Mouse (Mus musculus): ENCODE data around the gene 5730596B20Rik. TPM values are rescaled to one million over a fixed set of nuclear protein-coding genes. Genes with fewer than 3 reads are reported as not detected.

Gene 5730596B20Rik
- polyA plus RNA-seq, 1 experiment from 2014 or later = 0.12 TPM

- WGBS = 2% methylated on average over 4 of the region's 4 CpGs
- H3K4me3 ChIP-seq = no peak overlapping the region
- peaks cover 21% of the 10 kb centered on the region for H3K4me1 ChIP-seq
- peak; percentile 34 for DNase-seq (ENCODE audit: low spot score)
- H3K27ac ChIP-seq (replicated peaks) = no peak overlapping the region
- H3K27me3 ChIP-seq (replicated peaks; ENCODE audit: low read depth, poor library complexity, severe bottlenecking) = peaks cover 100% of the 10 kb centered on the region
- no peaks in the 10 kb centered on the region for H3K36me3 ChIP-seq (replicated peaks)
- H3K9me3 ChIP-seq = no peaks in the 10 kb centered on the region
These were observed 29.8 kb downstream of the 5730596B20Rik start for GRCm38 (mm10) chr6:52206882-52207683.

DNA sequence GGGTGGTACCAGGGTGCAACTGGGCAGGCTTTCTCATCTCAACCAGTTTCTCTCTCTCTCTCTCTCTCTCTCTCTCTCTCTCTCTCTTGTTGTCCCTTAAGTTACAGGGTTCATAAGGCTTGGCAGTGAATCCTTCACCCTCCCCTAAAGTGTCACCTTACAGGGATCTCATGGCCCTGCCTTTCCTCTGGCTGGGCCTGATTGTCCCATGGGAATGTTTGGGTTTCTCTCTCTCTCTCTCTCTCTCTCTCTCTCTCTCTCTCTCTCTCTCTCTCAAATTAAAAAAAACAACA, 30.3 kb downstream of the 5730596B20Rik start:
- Histone ChIP-seq H3K27me3 (replicated peaks; ENCODE audit: low read depth, poor library complexity, severe bottlenecking) (peaks cover 100% of the 10 kb centered on the region), H3K27ac (replicated peaks) (no peak overlapping the region), H3K4me3 (no peak overlapping the region), H3K4me1 (peaks cover 21% of the 10 kb centered on the region), H3K9me3 (no peaks in the 10 kb centered on the region), H3K36me3 (replicated peaks) (no peaks in the 10 kb centered on the region)
- no peak for DNase-seq (ENCODE audit: low spot score)

DNA sequence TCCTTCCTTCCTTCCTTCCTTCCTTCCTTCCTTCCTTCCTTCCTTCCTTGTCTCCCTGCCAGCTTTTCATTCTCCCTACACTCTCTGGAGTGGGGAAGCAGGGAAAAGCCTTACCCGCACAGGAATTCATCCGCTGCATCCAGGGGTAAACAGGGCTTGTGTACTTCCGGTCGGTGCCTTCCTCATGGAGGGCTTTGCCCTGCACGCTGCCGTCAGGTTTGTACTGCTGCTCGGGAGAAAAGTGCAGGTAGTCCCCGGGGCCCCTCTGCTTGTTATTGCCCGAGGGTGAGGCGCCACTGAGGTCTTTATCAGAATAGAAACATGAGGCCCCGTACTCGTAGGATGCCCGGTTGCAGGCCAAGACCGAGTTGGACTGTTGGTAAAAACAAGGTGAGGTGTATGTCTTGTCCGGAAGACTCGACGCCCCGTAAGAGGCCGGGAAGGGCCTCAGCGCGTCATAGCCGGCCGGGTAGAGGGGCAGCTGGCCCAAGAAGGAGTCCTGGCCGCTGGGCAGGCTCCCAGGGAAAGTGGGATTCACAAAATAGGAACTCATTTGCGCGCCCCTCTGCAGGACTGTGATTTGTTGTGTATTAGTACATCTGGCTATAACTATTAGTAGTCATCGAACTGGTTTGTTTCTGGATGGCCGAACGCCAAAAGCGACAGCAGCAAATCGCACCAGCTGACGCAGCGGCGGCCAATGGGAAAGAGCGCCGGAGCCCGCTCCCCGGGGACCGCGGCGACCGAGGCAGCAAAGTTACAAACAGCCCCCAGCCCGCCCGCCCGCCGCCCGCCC, 31.0 kb downstream of the 5730596B20Rik start, which contains the start of gene Hoxa6:
Gene Hoxa6 (minus strand): TSS at position 651 of the 796 bp plus-strand sequence.
- H3K9me3 ChIP-seq = no peaks in the 10 kb centered on the region
- peak; percentile 50 for DNase-seq (ENCODE audit: low spot score)
- under 1% methylated on average over 47 of the region's 47 CpGs for WGBS
- no peak within 1 kb of the TSS for H3K27ac ChIP-seq (replicated peaks)
- H3K4me1 ChIP-seq = peaks cover 23% of the 10 kb centered on the region
- H3K27me3 ChIP-seq (replicated peaks; ENCODE audit: low read depth, poor library complexity, severe bottlenecking) = peaks cover 100% of the 10 kb centered on the region
- H3K4me3 ChIP-seq = peak within 1 kb of the TSS; percentile 21
- H3K36me3 ChIP-seq (replicated peaks) = no peaks in the 10 kb centered on the region

GRCm38 (mm10) chr6:52208868-52209684, 31.8 kb downstream of the 5730596B20Rik start:
- Histone ChIP-seq H3K4me1 (peaks cover 15% of the 10 kb centered on the region), H3K27me3 (replicated peaks; ENCODE audit: low read depth, poor library complexity, severe bottlenecking) (peaks cover 100% of the 10 kb centered on the region), H3K27ac (replicated peaks) (no peak overlapping the region), H3K9me3 (no peaks in the 10 kb centered on the region), H3K4me3 (peak overlapping the region; percentile 21), H3K36me3 (replicated peaks) (no peaks in the 10 kb centered on the region)
- DNase-seq (ENCODE audit: low spot score) = peak; percentile 42
- 3% methylated on average over 18 of the region's 18 CpGs for WGBS

DNA sequence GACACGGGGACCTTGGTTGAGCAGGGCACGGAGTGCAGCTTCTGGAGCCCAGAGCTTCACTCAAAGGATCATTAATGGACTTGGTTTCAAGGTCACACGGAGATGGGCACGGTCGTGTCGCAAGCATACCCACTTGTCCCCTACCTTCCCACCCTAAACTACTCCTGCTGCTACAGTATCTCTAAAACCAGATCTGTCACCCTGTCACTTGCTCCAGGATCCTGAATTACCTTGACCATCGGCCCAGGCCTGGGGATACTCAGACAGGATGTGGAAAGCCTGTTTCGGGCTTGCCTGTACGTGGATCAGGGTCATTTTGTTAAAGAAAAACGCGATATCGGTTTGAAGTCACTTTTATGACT, 32.4 kb downstream of the 5730596B20Rik start:
- H3K4me3 ChIP-seq = no peak overlapping the region
- H3K36me3 ChIP-seq (replicated peaks) = no peaks in the 10 kb centered on the region
- peaks cover 100% of the 10 kb centered on the region for H3K27me3 ChIP-seq (replicated peaks; ENCODE audit: low read depth, poor library complexity, severe bottlenecking)
- no peaks in the 10 kb centered on the region for H3K9me3 ChIP-seq
- peak; percentile 42 for DNase-seq (ENCODE audit: low spot score)
- H3K4me1 ChIP-seq = peaks cover 10% of the 10 kb centered on the region; the same call in 1 of the 2 replicates
- H3K27ac ChIP-seq (replicated peaks) = no peak overlapping the region
- 6% methylated on average over 12 of the region's 12 CpGs for WGBS

DNA sequence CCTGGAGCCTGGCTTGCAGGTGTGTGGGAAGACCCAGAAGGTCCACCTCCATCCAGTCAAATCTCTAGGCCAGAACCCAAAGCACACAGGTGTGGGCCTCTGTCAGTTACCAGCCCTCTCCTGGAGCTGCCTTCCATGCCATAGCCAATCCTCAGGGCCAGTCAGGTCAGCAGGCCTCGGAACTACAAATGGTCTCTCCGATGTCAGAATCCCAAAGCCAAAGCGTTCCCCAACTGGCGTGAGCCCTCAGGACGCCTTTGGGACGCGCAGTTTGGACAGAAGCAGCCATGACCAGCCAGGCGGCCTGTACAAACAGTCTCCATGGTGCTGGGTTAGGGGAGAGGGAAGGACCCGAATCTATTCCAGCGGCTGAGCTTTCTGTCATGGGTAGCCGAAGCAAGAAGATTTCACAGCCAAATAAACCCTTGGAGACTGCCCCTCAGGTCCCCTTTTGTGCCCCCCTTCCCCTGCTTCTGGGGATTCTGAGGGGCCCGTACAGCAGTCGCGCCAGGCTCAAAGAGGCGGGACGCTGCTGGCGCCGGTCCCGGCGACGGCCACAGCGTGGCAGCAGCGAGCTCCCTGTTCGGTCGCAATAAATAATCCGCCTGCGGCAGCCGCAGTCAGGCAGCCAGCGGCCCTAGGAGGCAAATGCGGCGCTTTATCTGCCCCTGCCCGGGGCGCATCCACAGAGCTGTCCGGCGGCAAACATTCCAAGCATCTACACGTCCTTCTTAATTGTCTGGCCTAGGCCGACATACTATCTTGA, 34.1 kb downstream of the 5730596B20Rik start:
- DNase-seq (ENCODE audit: low spot score) = peak; percentile 85
- whole genome bisulfite sequencing = under 1% methylated on average over 37 of the region's 37 CpGs
- Histone ChIP-seq H3K36me3 (replicated peaks) (no peaks in the 10 kb centered on the region), H3K9me3 (no peaks in the 10 kb centered on the region), H3K4me1 (peaks cover 10% of the 10 kb centered on the region; the same call in 1 of the 2 replicates), H3K27ac (replicated peaks) (no peak overlapping the region), H3K4me3 (0 out of 2 replicates have a peak overlapping the region, but pooled peaks have one; percentile 20), H3K27me3 (replicated peaks; ENCODE audit: low read depth, poor library complexity, severe bottlenecking) (peaks cover 100% of the 10 kb centered on the region)

GRCm38 (mm10) chr6:52211961-52212360, 34.7 kb downstream of the 5730596B20Rik start:
- Histone ChIP-seq H3K9me3 (no peaks in the 10 kb centered on the region), H3K27ac (replicated peaks) (no peak overlapping the region), H3K4me3 (no peak overlapping the region), H3K27me3 (replicated peaks; ENCODE audit: low read depth, poor library complexity, severe bottlenecking) (peaks cover 100% of the 10 kb centered on the region), H3K36me3 (replicated peaks) (no peaks in the 10 kb centered on the region), H3K4me1 (peaks cover 13% of the 10 kb centered on the region)
- no peak for DNase-seq (ENCODE audit: low spot score)
- WGBS = 3% methylated on average over 13 of the region's 13 CpGs

- H3K4me3 ChIP-seq = no peak overlapping the region
- no peaks in the 10 kb centered on the region for H3K36me3 ChIP-seq (replicated peaks)
- peaks cover 20% of the 10 kb centered on the region for H3K4me1 ChIP-seq
- H3K27me3 ChIP-seq (replicated peaks; ENCODE audit: low read depth, poor library complexity, severe bottlenecking) = peaks cover 100% of the 10 kb centered on the region
- H3K9me3 ChIP-seq = no peaks in the 10 kb centered on the region
- no peak overlapping the region for H3K27ac ChIP-seq (replicated peaks)
- WGBS = 2% methylated on average over 22 of the region's 22 CpGs
- no peak for DNase-seq (ENCODE audit: low spot score)
These were observed 35.3 kb downstream of the 5730596B20Rik start for GRCm38 (mm10) chr6:52212556-52213118.

- Histone ChIP-seq H3K36me3 (replicated peaks) (no peaks in the 10 kb centered on the region), H3K9me3 (no peaks in the 10 kb centered on the region), H3K27me3 (replicated peaks; ENCODE audit: low read depth, poor library complexity, severe bottlenecking) (peaks cover 100% of the 10 kb centered on the region), H3K4me3 (peak within 1 kb of the TSS; percentile 9; the same call in 1 of the 2 replicates), H3K4me1 (peaks cover 22% of the 10 kb centered on the region), H3K27ac (replicated peaks) (no peak within 1 kb of the TSS)
- DNase-seq (ENCODE audit: low spot score) = no peak
- 2% methylated on average over 38 of the region's 38 CpGs for WGBS
These were observed 36.1 kb downstream of the 5730596B20Rik start, which contains the start of the genes Hoxa3 and Gm28308 for GRCm38 (mm10) chr6:52213119-52213986. TSS of gene Hoxa3 (minus strand) at chr6:52213336. TSS of gene Gm28308 (minus strand) at chr6:52213339.

DNA sequence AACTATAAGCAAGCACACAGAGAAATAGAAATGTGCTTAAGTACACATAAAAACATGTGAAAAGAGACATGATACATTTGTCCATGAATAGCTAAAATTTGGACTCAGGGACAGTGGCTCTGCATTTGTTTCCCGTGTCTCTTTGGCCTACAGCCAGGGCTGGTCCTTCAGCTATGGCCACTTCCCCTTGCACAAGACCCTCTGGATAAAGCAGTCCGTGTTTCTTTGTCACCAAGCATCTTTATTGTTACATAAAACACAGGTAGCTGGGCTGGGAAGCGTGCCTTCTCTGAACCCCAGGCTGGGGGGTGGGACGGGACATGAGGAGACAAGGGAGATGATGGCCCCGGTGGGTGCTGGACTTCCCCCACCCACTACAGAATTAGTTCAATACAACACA, 37.0 kb downstream of the 5730596B20Rik start:
- Histone ChIP-seq H3K4me3 (no peak overlapping the region), H3K4me1 (peaks cover 17% of the 10 kb centered on the region), H3K27me3 (replicated peaks; ENCODE audit: low read depth, poor library complexity, severe bottlenecking) (peaks cover 100% of the 10 kb centered on the region), H3K9me3 (no peaks in the 10 kb centered on the region), H3K36me3 (replicated peaks) (no peaks in the 10 kb centered on the region), H3K27ac (replicated peaks) (no peak overlapping the region)
- DNase-seq (ENCODE audit: low spot score) = no peak
- 10% methylated on average over 5 of the region's 5 CpGs for WGBS

DNA sequence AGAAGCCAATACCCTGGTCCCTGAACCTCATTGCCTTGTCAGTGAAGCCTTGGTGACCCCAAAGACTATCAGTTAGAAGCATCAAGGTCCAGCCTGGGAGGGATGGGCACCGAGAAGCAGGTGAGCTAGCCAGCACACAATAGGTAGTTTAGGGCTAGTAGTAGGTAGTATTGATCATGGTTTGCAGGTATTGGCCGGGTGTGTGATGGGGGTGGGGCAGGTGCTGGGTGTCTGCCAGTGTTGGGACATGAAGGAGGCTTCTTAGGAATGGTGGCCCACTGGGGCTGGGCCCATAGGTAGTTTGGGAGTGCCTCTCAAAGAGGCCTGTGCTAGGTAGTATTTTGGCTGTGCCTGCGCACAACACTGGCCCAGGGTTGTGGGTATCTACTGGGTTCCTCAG, 37.8 kb downstream of the 5730596B20Rik start:
- no peaks in the 10 kb centered on the region for H3K36me3 ChIP-seq (replicated peaks)
- H3K27ac ChIP-seq (replicated peaks) = no peak overlapping the region
- peaks cover 17% of the 10 kb centered on the region for H3K4me1 ChIP-seq
- no peak for DNase-seq (ENCODE audit: low spot score)
- no peaks in the 10 kb centered on the region for H3K9me3 ChIP-seq
- WGBS = 8% methylated on average over 3 of the region's 3 CpGs
- peaks cover 100% of the 10 kb centered on the region for H3K27me3 ChIP-seq (replicated peaks; ENCODE audit: low read depth, poor library complexity, severe bottlenecking)
- no peak overlapping the region for H3K4me3 ChIP-seq
